Mouse (Mus musculus): ENCODE data around the gene Adcyap1r1.

The Adcyap1r1 gene

DNA sequence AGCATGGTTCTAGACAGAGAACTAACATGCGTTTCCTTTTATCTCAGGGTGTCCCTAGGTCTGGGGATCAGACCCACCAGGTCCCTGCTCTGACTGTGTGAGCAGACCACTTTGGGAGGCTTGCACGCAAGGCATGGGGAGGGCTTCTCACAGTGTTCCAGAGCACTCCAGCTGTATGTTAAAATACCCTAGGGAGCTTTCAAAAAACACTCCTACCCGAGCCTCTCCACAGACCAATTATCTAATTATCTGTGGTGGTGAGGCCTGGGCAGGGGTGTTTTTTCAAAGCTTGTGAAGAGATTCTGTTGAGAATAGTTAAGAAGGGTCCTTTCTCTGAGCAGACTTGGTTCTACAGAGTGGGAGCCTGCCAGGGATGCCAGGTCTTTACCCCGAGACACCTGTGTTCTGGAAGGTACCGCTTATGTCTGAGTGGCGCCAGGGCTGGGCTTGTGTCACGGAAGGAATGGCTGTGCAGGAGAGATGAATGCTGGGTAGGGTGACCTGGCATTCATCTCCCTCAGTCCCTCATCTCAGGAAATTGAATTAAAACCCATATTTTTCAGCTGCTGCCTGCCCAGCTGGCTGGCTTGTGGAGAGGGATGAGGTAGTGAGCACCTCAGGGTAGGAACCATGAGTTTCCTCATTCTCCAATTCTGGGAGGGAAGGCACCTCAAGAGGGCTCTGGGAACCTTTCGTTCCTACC lies 2.7 kb upstream of the Adcyap1r1 start:
- DNase-seq (ENCODE audit: low spot score) = no peak

GRCm38 (mm10) chr6:55452381-55452780 lies 603 bp downstream of the Adcyap1r1 start:
- DNase-seq (ENCODE audit: low spot score) = no peak

DNA sequence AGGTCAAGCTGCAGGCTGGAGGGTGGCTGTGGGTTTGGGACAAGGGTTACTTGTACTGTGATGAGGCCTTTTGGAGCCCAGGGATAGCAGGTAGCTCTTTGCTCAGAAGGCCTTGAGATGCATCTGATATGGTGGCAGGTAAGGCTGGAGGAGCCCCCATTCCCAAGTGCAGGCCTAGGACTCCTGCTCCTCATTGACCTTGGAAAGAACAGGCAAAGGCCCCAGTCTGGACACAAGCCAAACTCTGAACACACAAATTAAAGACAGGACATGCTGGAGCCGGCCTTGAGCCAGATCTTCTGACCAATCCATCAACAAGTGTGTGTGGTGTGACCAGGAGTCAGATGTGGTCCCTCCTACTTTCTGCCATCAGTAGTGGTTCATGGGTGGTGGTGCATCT lies 1.8 kb downstream of the Adcyap1r1 start:
- DNase-seq (ENCODE audit: low spot score) = no peak

DNA sequence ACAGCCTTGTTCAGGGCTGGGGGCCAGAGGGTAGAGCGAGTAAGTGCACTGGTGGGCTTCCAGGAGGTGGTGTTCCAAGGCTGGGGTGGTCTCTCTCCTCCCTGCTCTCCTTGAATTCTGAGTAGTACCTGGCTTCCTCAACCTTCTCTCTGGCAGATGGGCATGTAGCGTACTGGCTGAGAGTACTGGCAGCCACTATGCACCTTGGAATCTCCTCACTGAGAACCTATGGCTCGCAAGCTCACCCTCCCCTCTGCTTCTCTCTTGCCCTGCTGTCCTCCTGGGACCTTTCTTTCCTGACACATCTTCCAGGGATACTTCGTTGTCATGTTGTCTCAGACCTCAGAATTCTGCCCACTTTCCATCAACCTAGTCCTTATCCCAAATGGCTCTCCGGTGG lies 3.9 kb downstream of the Adcyap1r1 start:
- DNase-seq (ENCODE audit: low spot score) = no peak

DNA sequence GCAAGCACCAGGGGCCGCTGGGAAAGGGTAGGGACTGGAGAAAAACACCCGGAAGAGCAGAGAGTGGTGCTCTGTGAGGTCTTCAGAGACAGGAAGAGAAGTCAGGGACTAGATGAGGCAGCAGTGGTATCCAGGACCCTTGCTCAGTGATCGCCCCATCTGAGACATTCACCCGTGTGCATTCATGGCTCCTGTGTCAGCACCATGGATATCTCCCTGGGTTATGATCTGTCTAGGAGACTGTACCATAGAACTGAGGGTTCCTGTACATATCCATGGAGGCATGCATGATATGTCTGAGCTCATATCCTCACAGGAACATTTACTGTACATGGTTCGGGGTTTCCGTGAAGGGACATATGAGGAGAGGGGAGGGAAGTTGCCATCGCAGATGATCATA lies 5.9 kb downstream of the Adcyap1r1 start:
- no peak for DNase-seq (ENCODE audit: low spot score)

GRCm38 (mm10) chr6:55458156-55458555 lies 6.4 kb downstream of the Adcyap1r1 start:
- DNase-seq (ENCODE audit: low spot score) = no peak

GRCm38 (mm10) chr6:55459545-55460397 lies 8.0 kb downstream of the Adcyap1r1 start:
- no peak for DNase-seq (ENCODE audit: low spot score)

GRCm38 (mm10) chr6:55461141-55461540 lies 9.4 kb downstream of the Adcyap1r1 start:
- DNase-seq (ENCODE audit: low spot score) = no peak

GRCm38 (mm10) chr6:55461678-55462077 lies 9.9 kb downstream of the Adcyap1r1 start:
- DNase-seq (ENCODE audit: low spot score) = no peak

DNA sequence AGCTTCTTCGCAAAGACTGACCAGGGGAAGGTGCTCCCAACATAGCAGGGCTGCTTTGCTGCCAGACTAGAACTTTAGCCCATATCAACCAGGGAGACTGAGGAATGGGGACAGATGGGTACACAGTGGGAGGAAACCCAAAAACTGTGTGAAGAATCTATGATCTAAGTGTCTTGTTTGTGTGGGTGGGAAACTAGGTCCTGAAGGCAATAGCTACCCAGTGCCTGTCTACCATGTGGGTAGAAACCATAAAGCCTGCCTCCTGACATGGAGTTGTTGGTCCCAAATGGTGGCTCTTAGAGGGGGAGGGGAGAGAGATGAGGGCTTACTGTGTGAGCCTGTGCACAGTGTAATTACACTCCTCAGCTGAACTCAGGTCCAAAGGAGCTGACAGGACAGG lies 10.6 kb downstream of the Adcyap1r1 start:
- no peak for DNase-seq (ENCODE audit: low spot score)

GRCm38 (mm10) chr6:55463966-55464365 lies 12.2 kb downstream of the Adcyap1r1 start:
- DNase-seq (ENCODE audit: low spot score) = no peak

DNA sequence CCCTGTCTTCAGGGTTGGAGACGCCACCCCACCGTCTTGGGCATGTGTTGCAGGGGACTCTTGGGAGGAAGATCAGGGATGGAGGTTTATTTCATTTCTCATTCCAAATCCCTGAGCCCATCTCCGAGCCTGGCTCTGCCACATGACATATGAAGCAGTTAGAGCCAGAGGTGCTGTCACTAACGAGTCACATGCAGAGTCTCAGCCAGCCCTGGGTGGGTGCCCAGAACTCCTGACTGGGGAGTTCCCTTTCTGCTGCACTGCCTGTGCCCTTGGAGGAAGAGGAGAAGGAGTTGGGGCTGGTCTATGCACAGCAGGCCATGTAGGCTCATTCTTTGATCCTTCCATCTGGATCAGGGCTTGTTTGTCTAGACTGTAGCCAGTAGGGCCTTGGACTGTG lies 13.5 kb downstream of the Adcyap1r1 start:
- DNase-seq (ENCODE audit: low spot score) = no peak

DNA sequence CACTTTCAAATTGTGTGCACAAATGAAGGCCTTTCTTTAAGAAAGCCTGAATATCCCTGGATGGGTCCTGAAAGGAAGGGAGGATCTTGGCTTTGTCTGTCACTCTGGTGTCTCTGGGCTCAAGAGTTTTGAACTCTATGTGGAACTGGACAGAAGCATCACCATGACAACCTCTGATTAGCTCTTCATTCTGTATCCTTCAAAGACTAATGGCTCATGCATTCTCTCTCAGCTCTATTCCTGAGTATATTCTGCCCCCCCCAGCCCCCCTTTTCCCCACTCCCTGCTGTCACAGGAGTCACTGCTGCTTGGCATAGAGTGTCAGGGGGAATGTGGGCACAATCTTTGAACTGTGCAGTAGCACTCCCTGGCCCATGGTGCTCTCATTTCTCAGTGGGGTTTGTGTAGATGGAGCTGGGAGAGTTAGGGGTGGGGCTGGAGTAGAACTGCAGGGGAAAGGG lies 14.6 kb downstream of the Adcyap1r1 start:
- no peak for DNase-seq (ENCODE audit: low spot score)

GRCm38 (mm10) chr6:55470691-55471090 lies 18.9 kb downstream of the Adcyap1r1 start:
- DNase-seq (ENCODE audit: low spot score) = no peak

DNA sequence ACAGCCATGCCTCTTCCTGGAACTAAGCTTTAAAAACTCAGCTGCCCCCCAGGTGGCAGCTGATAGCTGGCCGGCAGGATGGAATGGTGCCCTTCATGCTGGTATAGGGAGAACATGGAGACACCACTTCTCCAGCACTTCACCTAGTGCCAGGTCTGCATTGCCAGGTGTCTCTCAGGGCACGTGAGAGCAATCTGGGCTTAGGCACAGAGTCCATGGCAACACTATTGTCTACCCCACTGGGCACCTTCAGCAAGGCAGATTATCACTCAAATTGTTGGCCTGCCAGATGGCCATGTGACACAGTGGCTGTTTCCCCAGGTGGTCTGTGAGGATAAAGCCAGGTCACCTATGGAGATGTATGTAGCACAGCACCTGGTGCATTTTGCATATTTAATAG lies 20.6 kb downstream of the Adcyap1r1 start:
- DNase-seq (ENCODE audit: low spot score) = no peak

- no peak for DNase-seq (ENCODE audit: low spot score)
Measured at GRCm38 (mm10) chr6:55480988-55481387, 29.2 kb downstream of the Adcyap1r1 start.

GRCm38 (mm10) chr6:55482471-55482870 lies 30.7 kb downstream of the Adcyap1r1 start:
- no peak for DNase-seq (ENCODE audit: low spot score)

DNA sequence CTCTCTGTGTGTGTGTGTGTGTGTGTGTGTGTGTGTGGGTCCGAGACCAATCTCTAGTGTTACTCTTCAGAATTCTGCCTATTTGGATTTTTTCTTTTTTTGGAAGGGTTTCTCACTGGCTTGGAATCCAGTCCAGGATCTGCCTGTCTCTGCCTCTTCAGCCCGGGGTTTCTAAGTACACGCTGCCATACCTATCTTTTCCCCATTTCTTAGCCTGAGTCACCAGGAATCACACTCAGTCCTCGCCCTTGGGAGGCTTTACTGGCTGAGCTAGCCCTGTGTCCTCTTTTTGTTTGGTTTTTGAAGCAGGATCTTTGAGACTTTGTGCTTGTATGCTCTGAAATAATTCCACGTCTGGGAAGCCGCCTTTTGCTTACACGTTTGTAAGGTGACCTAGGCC lies 31.6 kb downstream of the Adcyap1r1 start:
- no peak for DNase-seq (ENCODE audit: low spot score)

DNA sequence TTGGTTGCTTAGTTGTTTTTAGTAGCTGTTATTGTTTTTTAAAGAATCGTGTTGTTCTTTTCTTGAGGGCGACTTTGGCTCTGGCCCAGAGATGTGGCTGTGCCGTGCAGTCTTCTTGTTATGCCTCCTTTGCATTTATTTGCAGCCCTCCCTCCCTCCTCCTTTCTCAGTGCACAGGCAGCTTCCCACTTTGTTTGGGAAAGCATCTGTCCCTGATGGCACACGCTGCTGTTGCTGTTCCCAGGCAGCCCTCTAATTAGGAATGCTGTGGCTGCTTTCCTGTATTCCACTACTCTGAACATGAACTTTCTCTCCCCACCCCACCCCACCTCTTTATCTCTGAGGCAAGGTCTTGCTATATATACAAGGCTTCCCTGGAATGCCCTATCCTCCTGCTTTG lies 32.4 kb downstream of the Adcyap1r1 start:
- no peak for DNase-seq (ENCODE audit: low spot score)

GRCm38 (mm10) chr6:55485216-55485615 lies 33.4 kb downstream of the Adcyap1r1 start:
- DNase-seq (ENCODE audit: low spot score) = no peak

GRCm38 (mm10) chr6:55487726-55488125 lies 35.9 kb downstream of the Adcyap1r1 start:
- DNase-seq (ENCODE audit: low spot score) = no peak

GRCm38 (mm10) chr6:55496201-55496600 lies 44.4 kb downstream of the Adcyap1r1 start:
- no peak for DNase-seq (ENCODE audit: low spot score)

DNA sequence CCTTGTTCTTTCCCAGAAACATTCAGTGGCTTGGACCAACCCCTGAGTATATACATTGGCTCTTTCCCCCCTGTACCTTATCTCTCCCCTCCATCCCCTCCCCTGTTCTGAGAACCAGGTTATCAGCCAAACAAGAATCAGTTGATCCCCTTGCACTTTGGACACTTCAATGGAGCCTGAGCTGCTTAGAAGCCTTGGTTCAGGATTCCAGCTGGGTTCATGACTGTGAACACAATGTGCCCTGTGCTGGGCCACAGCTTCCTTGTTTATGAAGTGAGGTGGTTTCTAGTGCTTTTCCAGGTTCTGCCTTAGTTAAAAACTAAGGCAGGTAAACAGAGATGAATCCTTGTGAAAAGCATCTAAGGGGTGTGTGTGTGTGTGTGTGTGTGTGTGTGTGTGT lies 47.0 kb downstream of the Adcyap1r1 start:
- DNase-seq (ENCODE audit: low spot score) = no peak

All from T-cell, adult 2 months (primary cell).